ENCODE assay signal across 7 mouse cellular contexts in the genomic region with DNA sequence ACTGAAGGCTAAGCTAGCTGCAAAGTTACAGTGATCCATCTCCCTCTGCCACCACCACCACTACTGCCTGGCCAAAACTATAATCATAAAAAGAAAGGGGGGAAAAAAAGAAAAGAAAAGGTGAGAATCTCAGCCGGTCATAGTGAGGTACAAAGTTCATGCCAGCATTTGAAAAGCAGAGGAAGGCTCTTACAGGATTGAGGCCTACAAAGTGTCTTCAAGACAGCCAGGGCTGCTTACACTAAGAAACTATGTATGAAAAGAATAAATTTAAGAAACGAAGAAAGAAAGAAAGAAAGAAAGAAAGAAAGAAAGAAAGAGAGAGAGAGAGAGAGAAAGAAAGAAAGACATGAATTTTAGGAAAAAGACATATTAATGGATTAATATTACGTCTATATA.
DNase-seq lines count a peak whose midpoint lies in the region; ATAC-seq lines count a peak whose summit lies in the region.
"Not testable (repeated sequence)": the region's sequence is repeated elsewhere in the genome, so short reads cannot be mapped to it uniquely, and the experiment has no call there.

No protein-coding gene starts in this region.

- H3K27me3 ChIP-seq in stomach, embryonic 14.5 days (ENCODE audit: control insufficient read depth, insufficient read depth, low read length), result not testable (repeated sequence)

- H3K9me3 ChIP-seq in stomach, embryonic 14.5 days (ENCODE audit: control insufficient read depth, low read depth, low read length), result not testable (repeated sequence)

- DNase-seq in WW6 (ENCODE audit: low read depth, low spot score), result peak; percentile 31
- peak; percentile 18 to 50 for DNase-seq in cerebellum, postnatal 10 days
- peak; percentile 37 to 67 for DNase-seq in heart, adult 18-20 months
- peak; percentile 31 for DNase-seq in kidney, adult 18-20 months
- DNase-seq in left cerebral cortex, adult 11 months (ENCODE audit: low spot score), result peak; percentile 17
- DNase-seq in monocyte, adult 2 months (ENCODE audit: low read depth in 1 of 2, low spot score in 2 of 2), result peak; percentile 13 to 22

- 77% methylated on average over 2 of the region's 3 CpGs for WGBS in stomach, embryonic 14.5 days

- not testable (repeated sequence) for H3K4me1 ChIP-seq in stomach, embryonic 14.5 days (ENCODE audit: control insufficient read depth, insufficient read depth, low read length)

- not testable (repeated sequence) for H3K4me3 ChIP-seq in stomach, embryonic 14.5 days (ENCODE audit: low read depth, low read length)

- H3K36me3 ChIP-seq in stomach, embryonic 14.5 days (ENCODE audit: control insufficient read depth, insufficient read depth, low read length), result not testable (repeated sequence)

- H3K9ac ChIP-seq in stomach, embryonic 14.5 days (replicated peaks; ENCODE audit: low read depth, low read length), result not testable (repeated sequence)

- ATAC-seq in stomach, embryonic 14.5 days (ENCODE audit: insufficient number of reproducible peaks, insufficient read depth, low FRiP score, low read depth), result 0 out of 2 replicates have a peak, but pooled peaks have one; percentile 47

- H3K27ac ChIP-seq in stomach, embryonic 14.5 days (ENCODE audit: low read length), result not testable (repeated sequence)

- H3K4me2 ChIP-seq in stomach, embryonic 14.5 days (replicated peaks; ENCODE audit: low read depth, low read length), result not testable (repeated sequence)
